Mouse (Mus musculus) lung, postnatal 0 days (tissue): ENCODE results near the gene Hmga1. TPM values are rescaled to one million over a fixed set of nuclear protein-coding genes. Genes with fewer than 3 reads are reported as not detected.

ENCODE experiments used
- ATAC-seq: fragments of 200-750 bp; cut with Nextera tagmentation; 2 replicates; pipeline ENCODE4 v1.8.0; 2017; ENCODE audit warnings: moderate library complexity
- DNase-seq: peaks from one replicate; pipeline ENCODE4 v3.0.0-alpha.2; 2016; ENCODE audit warnings: low spot score
- H3K27ac ChIP-seq: fragments of 300-500 bp; sonication (generic); 2 replicates; pipeline ENCODE4 v1.5.1; 2014; ENCODE audit warnings: antibody characterized with exemption, mild to moderate bottlenecking, low read length, mixed read lengths
- H3K27me3 ChIP-seq: fragments of 300-500 bp; sonication (generic); replicated peaks from 2 replicates; pipeline ENCODE4 v1.6.1; 2014; ENCODE audit warnings: low read length, mixed read lengths; ENCODE audit not compliant: insufficient read depth
- H3K36me3 ChIP-seq: fragments of 300-500 bp; sonication (generic); 2 replicates; pipeline ENCODE4 v1.6.1; 2014; ENCODE audit warnings: low read length, mixed read lengths; ENCODE audit not compliant: insufficient read depth
- H3K4me1 ChIP-seq: fragments of 300-500 bp; sonication (generic); 2 replicates; pipeline ENCODE4 v1.6.1; 2014; ENCODE audit warnings: antibody characterized with exemption, low read depth, low read length, mixed read lengths; ENCODE audit not compliant: insufficient read depth
- H3K4me2 ChIP-seq: fragments of 300-500 bp; sonication (generic); replicated peaks from 2 replicates; pipeline ENCODE4 v1.6.1; 2014; ENCODE audit warnings: low read depth, mild to moderate bottlenecking, low read length, moderate library complexity, mixed read lengths
- H3K4me3 ChIP-seq: fragments of 300-500 bp; sonication (generic); 2 replicates; pipeline ENCODE4 v1.5.1; 2014; ENCODE audit warnings: low read depth, low read length
- H3K9ac ChIP-seq: fragments of 300-500 bp; sonication (generic); replicated peaks from 2 replicates; pipeline ENCODE4 v1.6.1; 2014; ENCODE audit warnings: low read depth, mild to moderate bottlenecking
- H3K9me3 ChIP-seq: fragments of 300-500 bp; sonication (generic); 2 replicates; pipeline ENCODE4 v1.6.1; 2016; ENCODE audit warnings: low read length, mixed read lengths
- CTCF ChIP-seq: IDR thresholded peaks from 2 replicates; pipeline ENCODE4 v1.5.1; 2016; ENCODE audit warnings: antibody characterized with exemption, mild to moderate bottlenecking
- EP300 ChIP-seq: IDR thresholded peaks from 2 replicates; pipeline ENCODE4 v1.6.1; 2016; ENCODE audit warnings: antibody characterized with exemption, mild to moderate bottlenecking, control low read depth
- WGBS: fragments of 180-500 bp; shearing (Covaris S2); extraction: QIAGEN DNeasy Blood & Tissue Kit; methylation state at CpG from one replicate; pipeline ENCODE4 v1.1.7; 2014; 5-methylcytosine and 5-hydroxymethylcytosine counted together
- polyA plus RNA-seq: library from polyadenylated mRNA; unstranded; fragments of >200 nt; fragmentation: Nextera tagmentation; extraction: Ambion mirVana; gene quantifications from 2 replicates; pipeline ENCODE4 v1.2.1, GENCODE M21; 2015

Gene Hmga1
- polyA plus RNA-seq, 1 experiment from 2014 or later, result 50.6 TPM

DNA sequence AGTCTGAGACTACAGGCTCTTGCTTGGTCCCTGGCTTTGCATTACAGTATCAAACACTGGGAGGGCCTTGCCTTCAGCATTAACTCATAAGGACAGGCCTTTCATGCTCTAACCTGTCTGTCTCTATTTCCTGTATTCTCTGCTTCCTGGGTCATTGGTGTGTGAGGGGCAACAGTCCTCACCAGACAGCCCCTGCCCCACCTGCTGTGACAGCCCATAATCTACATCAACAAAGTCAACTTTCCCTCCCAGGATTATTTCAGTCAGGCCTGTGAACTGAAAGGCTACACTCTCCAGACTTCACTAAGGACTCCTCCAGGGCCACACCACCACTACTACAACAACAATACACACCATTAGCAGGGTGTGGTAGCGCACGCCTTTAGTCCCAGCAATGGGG, 46.7 kb downstream of the Hmga1 start:
- no peak for ATAC-seq
- WGBS, result 93% methylated on average over 2 of the region's 2 CpGs
- H3K27ac ChIP-seq, result no peak overlapping the region

GRCm38 (mm10) chr17:27603522-27604234, 47.4 kb downstream of the Hmga1 start:
- no peaks in the 10 kb centered on the region for H3K36me3 ChIP-seq
- no peak overlapping the region for H3K4me3 ChIP-seq
- no peak overlapping the region for H3K27ac ChIP-seq
- no peak overlapping the region for H3K4me2 ChIP-seq
- no peak overlapping the region for H3K9ac ChIP-seq
- no peaks in the 10 kb centered on the region for H3K27me3 ChIP-seq
- ATAC-seq (no peak), DNase-seq (no peak)
- H3K9me3 ChIP-seq, result no peaks in the 10 kb centered on the region
- WGBS, result 64% methylated on average over 21 of the region's 21 CpGs
- TF ChIP-seq CTCF (no peak), EP300 (no peak)
- no peaks in the 10 kb centered on the region for H3K4me1 ChIP-seq

More for the DNA sequence above, 46.7 kb downstream of the Hmga1 start:
- no peak for DNase-seq
- Histone ChIP-seq H3K4me1 (no peaks in the 10 kb centered on the region), H3K9me3 (no peaks in the 10 kb centered on the region), H3K36me3 (no peaks in the 10 kb centered on the region), H3K9ac (no peak overlapping the region), H3K4me2 (no peak overlapping the region), H3K4me3 (no peak overlapping the region), H3K27me3 (no peaks in the 10 kb centered on the region)
- TF ChIP-seq CTCF (no peak), EP300 (no peak)

GRCm38 (mm10) chr17:27609576-27609975, 53.3 kb downstream of the Hmga1 start:
- no peak for DNase-seq
- TF ChIP-seq CTCF (no peak), EP300 (no peak)
- no peaks in the 10 kb centered on the region for H3K9me3 ChIP-seq
- no peak overlapping the region for H3K9ac ChIP-seq
- H3K4me1 ChIP-seq, result no peaks in the 10 kb centered on the region
- no peaks in the 10 kb centered on the region for H3K27me3 ChIP-seq
- no peaks in the 10 kb centered on the region for H3K36me3 ChIP-seq
- no peak overlapping the region for H3K27ac ChIP-seq
- no peak overlapping the region for H3K4me2 ChIP-seq
- H3K4me3 ChIP-seq, result no peak overlapping the region
- no peak for ATAC-seq
- WGBS, result 87% methylated on average over 7 of the region's 7 CpGs

GRCm38 (mm10) chr17:27610679-27611518, 54.6 kb downstream of the Hmga1 start:
- H3K36me3 ChIP-seq, result no peaks in the 10 kb centered on the region
- 76% methylated on average over 10 of the region's 10 CpGs for WGBS
- H3K9ac ChIP-seq, result no peak overlapping the region
- TF ChIP-seq CTCF (no peak), EP300 (no peak)
- H3K4me2 ChIP-seq, result no peak overlapping the region
- ATAC-seq (no peak), DNase-seq (no peak)
- no peak overlapping the region for H3K27ac ChIP-seq
- no peaks in the 10 kb centered on the region for H3K4me1 ChIP-seq
- no peak overlapping the region for H3K4me3 ChIP-seq
- no peaks in the 10 kb centered on the region for H3K27me3 ChIP-seq
- H3K9me3 ChIP-seq, result no peaks in the 10 kb centered on the region

DNA sequence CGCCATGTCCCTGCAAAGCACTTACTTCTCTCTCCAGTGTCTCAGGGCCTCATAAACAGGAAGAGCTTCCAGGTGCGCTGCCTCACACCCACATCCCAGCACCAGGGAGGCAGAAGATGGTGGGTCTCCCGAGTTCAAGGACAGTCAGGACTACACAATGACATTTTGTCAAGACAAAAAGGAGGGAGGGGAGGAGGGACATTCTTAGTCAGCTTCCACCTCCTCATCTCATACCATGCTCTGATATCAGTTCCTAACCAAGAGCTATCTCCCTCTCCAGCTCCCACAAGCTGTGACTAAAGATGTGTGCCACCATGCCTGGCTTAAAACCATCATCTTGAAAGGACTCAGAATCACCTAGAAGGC, 55.2 kb downstream of the Hmga1 start:
- TF ChIP-seq EP300 (no peak), CTCF (no peak)
- Histone ChIP-seq H3K4me1 (no peaks in the 10 kb centered on the region), H3K4me2 (no peak overlapping the region), H3K4me3 (no peak overlapping the region), H3K36me3 (no peaks in the 10 kb centered on the region), H3K27ac (no peak overlapping the region), H3K9me3 (no peaks in the 10 kb centered on the region), H3K27me3 (no peaks in the 10 kb centered on the region), H3K9ac (no peak overlapping the region)
- 46% methylated on average over 3 of the region's 3 CpGs for WGBS
- ATAC-seq (no peak), DNase-seq (no peak)

DNA sequence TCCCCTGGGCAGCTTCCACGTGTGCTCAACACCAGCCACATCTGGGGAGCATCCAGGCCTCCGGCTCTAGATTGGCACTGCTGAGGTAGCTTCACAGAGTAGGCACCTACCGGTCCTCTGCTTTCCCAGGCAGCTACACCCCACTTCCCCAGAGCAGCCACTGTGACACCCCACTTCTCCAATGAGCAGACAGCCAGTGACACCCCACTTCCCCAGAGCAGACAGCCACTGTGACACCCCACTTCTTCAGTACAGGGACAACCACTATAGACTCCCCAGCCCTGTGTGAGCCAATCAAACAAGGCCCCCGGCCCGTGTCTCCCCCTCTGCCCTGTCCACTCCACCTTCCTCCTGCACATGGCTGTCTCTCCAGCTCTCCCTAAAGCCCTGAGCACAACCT, 55.7 kb downstream of the Hmga1 start:
- Histone ChIP-seq H3K4me2 (no peak overlapping the region), H3K36me3 (no peaks in the 10 kb centered on the region), H3K4me3 (no peak overlapping the region), H3K4me1 (no peaks in the 10 kb centered on the region), H3K9ac (no peak overlapping the region), H3K27me3 (no peaks in the 10 kb centered on the region), H3K27ac (no peak overlapping the region), H3K9me3 (no peaks in the 10 kb centered on the region)
- 70% methylated on average over 5 of the region's 5 CpGs for WGBS
- DNase-seq, result no peak
- TF ChIP-seq EP300, result no peak
- TF ChIP-seq CTCF, result no peak
- no peak for ATAC-seq
